Mouse (Mus musculus): ENCODE data around the gene Pcdh15. TPM values are rescaled to one million over a fixed set of nuclear protein-coding genes. Genes with fewer than 3 reads are reported as not detected.

Gene Pcdh15
- polyA plus RNA-seq, 1 experiment from 2014 or later, result 2.6 TPM

DNA sequence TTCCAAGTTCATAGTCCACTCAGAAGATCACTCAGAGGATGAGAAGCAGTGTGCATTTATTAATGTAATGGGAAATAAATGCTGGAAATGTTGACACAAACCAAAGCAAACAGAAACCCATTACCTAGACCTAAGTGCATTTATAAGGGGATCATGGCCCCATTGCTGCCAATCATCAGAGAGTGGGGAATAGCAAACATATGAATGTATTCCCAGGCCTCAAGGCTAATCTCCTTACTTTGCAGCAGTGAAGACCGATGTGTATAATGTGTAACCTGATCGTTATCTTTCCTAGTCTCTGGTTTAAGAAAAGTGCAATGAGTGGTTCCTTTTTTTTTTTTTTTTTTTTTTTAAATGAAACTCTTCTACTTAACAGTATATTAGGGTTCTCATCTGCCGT lies 745.9 kb downstream of the Pcdh15 start:
- no peaks in the 10 kb centered on the region for H3K27me3 ChIP-seq
- 78% methylated on average over 3 of the region's 3 CpGs for WGBS
- no peak overlapping the region for H3K9ac ChIP-seq
- no peak overlapping the region for H3K4me3 ChIP-seq
- no peak overlapping the region for H3K27ac ChIP-seq
- H3K4me1 ChIP-seq, result no peaks in the 10 kb centered on the region
- no peaks in the 10 kb centered on the region for H3K9me3 ChIP-seq
- no peak for ATAC-seq (ENCODE audit: low FRiP score, low read depth)
- H3K4me2 ChIP-seq (replicated peaks), result no peak overlapping the region
- no peaks in the 10 kb centered on the region for H3K36me3 ChIP-seq

DNA sequence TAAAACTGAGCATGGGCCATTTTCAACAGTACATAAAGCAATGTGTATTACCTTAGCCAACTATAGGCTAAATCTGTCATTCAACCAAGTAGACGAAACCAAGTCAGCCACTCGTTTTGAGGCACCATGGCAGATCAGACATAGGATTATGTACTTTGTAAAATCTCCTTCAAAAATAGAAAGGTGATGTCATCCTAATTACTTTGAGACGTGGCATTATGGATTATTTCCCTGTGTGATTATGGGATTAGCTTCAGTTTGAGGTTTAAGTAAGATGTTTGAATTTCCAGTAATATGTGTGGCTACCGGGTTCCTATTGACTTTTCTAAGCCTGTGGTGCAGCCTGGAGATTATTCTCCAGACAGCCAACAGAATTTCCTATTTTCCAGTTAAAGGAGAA lies 763.0 kb downstream of the Pcdh15 start:
- H3K4me2 ChIP-seq (replicated peaks), result no peak overlapping the region
- WGBS, result 74% methylated on average over 4 of the region's 4 CpGs
- no peak overlapping the region for H3K27ac ChIP-seq
- no peaks in the 10 kb centered on the region for H3K36me3 ChIP-seq
- H3K9me3 ChIP-seq, result no peaks in the 10 kb centered on the region
- no peak overlapping the region for H3K9ac ChIP-seq
- no peaks in the 10 kb centered on the region for H3K4me1 ChIP-seq
- H3K4me3 ChIP-seq, result no peak overlapping the region
- no peak for ATAC-seq (ENCODE audit: low FRiP score, low read depth)
- H3K27me3 ChIP-seq, result no peaks in the 10 kb centered on the region

GRCm38 (mm10) chr10:73878055-73878728 lies 779.0 kb downstream of the Pcdh15 start:
- H3K4me3 ChIP-seq, result no peak overlapping the region

DNA sequence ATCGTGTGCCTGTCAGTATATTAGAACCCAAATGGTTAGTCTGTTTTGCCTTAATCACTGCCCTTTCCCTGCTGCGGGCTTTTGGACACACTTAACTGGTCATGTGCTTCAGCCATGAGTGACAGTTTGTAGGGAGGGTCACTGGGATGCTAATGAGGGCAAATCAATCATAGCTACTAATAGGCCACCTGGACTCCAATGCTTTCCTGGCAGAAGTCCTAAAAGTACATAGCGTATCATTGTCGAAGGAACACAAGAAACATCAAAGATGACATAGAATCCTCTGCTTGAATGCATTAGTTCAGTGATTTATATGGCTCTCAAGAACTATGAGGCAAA lies 779.6 kb downstream of the Pcdh15 start:
- Histone ChIP-seq H3K9me3 (no peaks in the 10 kb centered on the region), H3K4me2 (replicated peaks) (no peak overlapping the region), H3K27ac (no peak overlapping the region), H3K4me3 (no peak overlapping the region), H3K9ac (no peak overlapping the region), H3K4me1 (no peaks in the 10 kb centered on the region), H3K36me3 (no peaks in the 10 kb centered on the region), H3K27me3 (no peaks in the 10 kb centered on the region)
- WGBS, result 70% methylated on average over 4 of the region's 4 CpGs
- ATAC-seq (ENCODE audit: low FRiP score, low read depth), result no peak

More at GRCm38 (mm10) chr10:73878055-73878728, 779.0 kb downstream of the Pcdh15 start:
- WGBS, result 72% methylated on average over 5 of the region's 5 CpGs
- Histone ChIP-seq H3K27me3 (no peaks in the 10 kb centered on the region), H3K9me3 (no peaks in the 10 kb centered on the region), H3K9ac (no peak overlapping the region), H3K27ac (no peak overlapping the region), H3K4me1 (no peaks in the 10 kb centered on the region), H3K4me2 (replicated peaks) (no peak overlapping the region), H3K36me3 (no peaks in the 10 kb centered on the region)
- no peak for ATAC-seq (ENCODE audit: low FRiP score, low read depth)

DNA sequence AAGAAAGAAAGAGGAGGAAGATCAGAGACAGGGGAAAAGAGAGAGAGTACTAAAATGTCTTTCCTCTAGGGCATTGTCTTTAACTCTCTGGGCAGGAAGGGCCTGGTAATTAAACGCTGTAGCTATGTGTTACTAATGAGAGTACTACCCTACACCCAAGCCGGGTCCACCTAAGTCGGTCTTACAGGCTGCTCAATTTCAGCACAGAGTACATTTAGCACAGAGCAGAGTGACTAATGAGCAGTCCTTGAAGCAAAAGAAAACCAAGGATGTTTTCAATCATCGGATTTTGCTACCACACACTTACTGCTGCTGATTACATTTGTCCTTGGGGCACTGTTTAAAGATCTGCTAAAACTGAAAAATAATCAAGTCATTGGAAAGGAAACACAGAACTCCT lies 788.6 kb downstream of the Pcdh15 start:
- Histone ChIP-seq H3K4me1 (peaks cover 13% of the 10 kb centered on the region), H3K27ac (no peak overlapping the region), H3K36me3 (no peaks in the 10 kb centered on the region), H3K9me3 (no peaks in the 10 kb centered on the region), H3K9ac (no peak overlapping the region), H3K4me3 (no peak overlapping the region), H3K27me3 (no peaks in the 10 kb centered on the region), H3K4me2 (replicated peaks) (no peak overlapping the region)
- no peak for ATAC-seq (ENCODE audit: low FRiP score, low read depth)
- 19% methylated on average over 4 of the region's 4 CpGs for WGBS

DNA sequence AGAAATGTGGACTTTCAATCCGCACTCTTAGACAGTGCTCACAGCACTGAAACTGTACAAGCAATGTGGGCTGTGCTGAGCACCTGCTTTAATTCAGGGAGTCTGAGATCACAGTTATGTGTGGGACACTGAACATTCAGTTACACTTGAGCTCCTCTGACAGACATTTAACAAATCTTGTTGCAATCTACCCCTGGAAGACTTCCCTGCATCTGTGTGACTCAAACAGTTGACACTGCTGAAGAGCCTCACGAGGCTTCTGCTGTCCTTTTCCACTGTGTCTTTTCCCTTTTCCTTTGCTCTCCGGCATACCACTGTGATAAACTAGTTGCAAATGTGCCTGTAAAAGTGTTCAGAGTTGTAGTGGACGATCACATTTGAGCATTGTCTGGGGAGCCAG lies 793.1 kb downstream of the Pcdh15 start:
- Histone ChIP-seq H3K36me3 (no peaks in the 10 kb centered on the region), H3K27me3 (no peaks in the 10 kb centered on the region), H3K9me3 (no peaks in the 10 kb centered on the region), H3K4me3 (no peak overlapping the region), H3K4me2 (replicated peaks) (no peak overlapping the region), H3K9ac (no peak overlapping the region), H3K27ac (no peak overlapping the region), H3K4me1 (peaks cover 13% of the 10 kb centered on the region)
- WGBS, result 78% methylated on average over 4 of the region's 4 CpGs
- no peak for ATAC-seq (ENCODE audit: low FRiP score, low read depth)

GRCm38 (mm10) chr10:73896086-73896607 lies 797.0 kb downstream of the Pcdh15 start:
- Histone ChIP-seq H3K27ac (no peak overlapping the region), H3K36me3 (no peaks in the 10 kb centered on the region), H3K27me3 (no peaks in the 10 kb centered on the region), H3K4me3 (no peak overlapping the region), H3K4me1 (no peaks in the 10 kb centered on the region), H3K9ac (no peak overlapping the region), H3K4me2 (replicated peaks) (no peak overlapping the region), H3K9me3 (no peaks in the 10 kb centered on the region)
- no peak for ATAC-seq (ENCODE audit: low FRiP score, low read depth)

DNA sequence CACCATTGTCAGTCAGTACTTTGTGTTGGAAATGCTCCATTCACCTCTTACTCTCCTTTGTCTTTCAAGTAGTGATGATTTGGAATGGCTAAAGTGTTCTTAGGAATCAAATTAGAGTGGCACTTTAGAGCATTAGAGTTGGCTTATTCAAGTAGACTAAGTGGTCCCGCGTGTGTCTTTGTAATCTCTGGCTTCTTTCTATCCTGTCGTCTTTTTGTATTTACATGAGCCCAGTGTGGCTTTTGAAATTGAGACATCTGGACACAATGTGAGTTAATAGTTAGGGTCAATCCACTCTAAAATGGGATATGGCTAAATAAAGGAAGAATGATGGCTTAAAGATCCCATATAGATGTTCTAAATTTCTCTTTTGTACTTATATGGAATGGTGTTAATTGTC lies 800.0 kb downstream of the Pcdh15 start:
- Histone ChIP-seq H3K4me1 (no peaks in the 10 kb centered on the region), H3K27me3 (no peaks in the 10 kb centered on the region), H3K27ac (no peak overlapping the region), H3K4me2 (replicated peaks) (no peak overlapping the region), H3K9me3 (no peaks in the 10 kb centered on the region), H3K4me3 (no peak overlapping the region), H3K9ac (no peak overlapping the region), H3K36me3 (no peaks in the 10 kb centered on the region)
- 81% methylated on average over 3 of the region's 3 CpGs for WGBS
- ATAC-seq (ENCODE audit: low FRiP score, low read depth), result no peak

GRCm38 (mm10) chr10:73907626-73908025 lies 808.5 kb downstream of the Pcdh15 start:
- H3K27ac ChIP-seq, result no peak overlapping the region
- no peak overlapping the region for H3K4me3 ChIP-seq
- no peaks in the 10 kb centered on the region for H3K9me3 ChIP-seq
- no peaks in the 10 kb centered on the region for H3K4me1 ChIP-seq
- ATAC-seq (ENCODE audit: low FRiP score, low read depth), result no peak
- H3K9ac ChIP-seq, result no peak overlapping the region
- no peaks in the 10 kb centered on the region for H3K36me3 ChIP-seq
- H3K27me3 ChIP-seq, result no peaks in the 10 kb centered on the region
- WGBS, result 68% methylated on average over 1 of the region's 1 CpGs
- no peak overlapping the region for H3K4me2 ChIP-seq (replicated peaks)

DNA sequence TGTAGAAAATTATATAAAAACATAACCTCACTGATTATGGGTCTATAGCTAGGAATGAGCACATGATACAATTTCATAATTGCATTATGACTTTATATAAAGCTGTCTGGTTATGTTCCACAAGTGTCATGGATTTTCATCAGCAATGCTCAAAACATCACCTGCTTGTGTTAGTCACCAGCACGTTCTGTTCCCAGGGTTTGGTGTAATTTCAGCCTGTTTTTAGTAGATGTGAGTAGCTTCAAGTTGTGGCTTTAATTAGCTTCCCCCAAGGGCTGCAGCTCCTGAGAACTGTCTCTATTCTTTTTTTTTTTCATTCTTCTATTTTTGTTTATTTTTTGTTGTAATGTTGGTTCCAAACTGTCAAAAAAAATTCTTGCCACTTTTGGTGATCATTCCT lies 809.4 kb downstream of the Pcdh15 start:
- Histone ChIP-seq H3K9ac (no peak overlapping the region), H3K27ac (no peak overlapping the region), H3K27me3 (no peaks in the 10 kb centered on the region), H3K4me1 (no peaks in the 10 kb centered on the region), H3K9me3 (no peaks in the 10 kb centered on the region), H3K4me2 (replicated peaks) (no peak overlapping the region), H3K36me3 (no peaks in the 10 kb centered on the region), H3K4me3 (no peak overlapping the region)
- no peak for ATAC-seq (ENCODE audit: low FRiP score, low read depth)
- 45% methylated on average over 1 of the region's 1 CpGs for WGBS

DNA sequence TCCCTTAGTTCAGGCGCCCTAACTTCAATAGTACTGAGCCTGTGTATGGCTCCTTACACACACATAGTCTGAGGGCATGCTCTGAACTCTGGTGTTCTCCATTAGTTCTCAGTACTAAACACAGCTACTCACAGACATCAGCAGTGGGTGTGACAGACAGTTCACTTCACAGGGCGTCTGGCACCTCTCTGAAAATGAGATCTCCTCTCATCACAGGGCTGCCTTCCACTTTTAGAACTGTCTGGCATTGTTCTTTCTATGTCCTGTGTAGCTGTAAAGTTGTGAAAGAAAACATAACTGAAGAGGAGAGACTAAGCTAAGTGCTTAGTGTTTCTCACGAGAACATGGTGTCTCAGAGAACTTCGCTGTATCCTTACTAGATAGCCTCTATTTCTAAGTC lies 816.0 kb downstream of the Pcdh15 start:
- ATAC-seq (ENCODE audit: low FRiP score, low read depth), result no peak
- Histone ChIP-seq H3K4me1 (no peaks in the 10 kb centered on the region), H3K27me3 (no peaks in the 10 kb centered on the region), H3K27ac (no peak overlapping the region), H3K36me3 (no peaks in the 10 kb centered on the region), H3K9me3 (no peaks in the 10 kb centered on the region), H3K4me2 (replicated peaks) (no peak overlapping the region), H3K4me3 (no peak overlapping the region), H3K9ac (no peak overlapping the region)
- WGBS, result 86% methylated on average over 4 of the region's 4 CpGs

DNA sequence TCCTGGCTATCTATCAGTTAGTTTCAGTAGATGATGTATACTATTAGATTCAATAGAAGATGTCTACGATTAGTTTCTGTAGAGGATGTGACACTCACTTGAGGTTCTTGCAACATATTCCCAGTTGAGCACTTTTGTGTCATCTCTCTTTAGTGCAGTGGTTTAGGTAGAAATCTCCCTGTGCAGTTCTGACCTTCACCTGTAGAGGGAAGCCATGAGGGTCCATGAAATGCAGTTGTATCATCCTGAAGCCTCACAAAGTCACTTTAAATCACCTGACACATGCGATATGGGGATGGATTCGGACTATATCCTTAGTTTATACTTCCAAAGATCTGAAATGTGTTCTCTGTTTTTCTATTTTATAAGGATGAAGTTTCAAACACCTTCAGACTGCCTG lies 822.4 kb downstream of the Pcdh15 start:
- Histone ChIP-seq H3K36me3 (no peaks in the 10 kb centered on the region), H3K9ac (no peak overlapping the region), H3K27me3 (no peaks in the 10 kb centered on the region), H3K4me3 (no peak overlapping the region), H3K27ac (no peak overlapping the region), H3K4me1 (no peaks in the 10 kb centered on the region), H3K4me2 (replicated peaks) (no peak overlapping the region), H3K9me3 (no peaks in the 10 kb centered on the region)
- 68% methylated on average over 3 of the region's 3 CpGs for WGBS
- no peak for ATAC-seq (ENCODE audit: low FRiP score, low read depth)

DNA sequence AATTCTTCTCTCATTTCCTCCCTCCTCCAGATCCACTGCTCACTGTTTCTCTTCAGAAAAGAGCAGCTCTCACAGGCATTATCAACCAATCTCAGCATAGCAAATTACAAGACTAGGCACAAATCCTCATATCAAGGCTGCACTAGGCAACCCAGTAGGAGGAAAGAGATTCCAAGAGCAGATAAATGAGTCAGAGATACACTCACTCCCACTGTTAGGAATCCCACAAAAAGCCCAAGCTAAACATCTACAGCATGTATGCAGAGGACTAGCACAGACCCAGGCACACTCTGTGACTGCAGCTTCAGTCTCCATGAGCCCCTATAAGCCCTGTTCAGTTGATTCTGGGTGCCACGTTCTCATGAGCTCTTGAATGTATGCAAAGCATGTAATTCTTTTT lies 829.5 kb downstream of the Pcdh15 start:
- no peak for ATAC-seq (ENCODE audit: low FRiP score, low read depth)
- no peak overlapping the region for H3K4me2 ChIP-seq (replicated peaks)
- WGBS, result 92% methylated on average over 1 of the region's 1 CpGs
- no peaks in the 10 kb centered on the region for H3K27me3 ChIP-seq
- H3K27ac ChIP-seq, result no peak overlapping the region
- H3K9me3 ChIP-seq, result no peaks in the 10 kb centered on the region
- H3K9ac ChIP-seq, result no peak overlapping the region
- H3K4me1 ChIP-seq, result no peaks in the 10 kb centered on the region
- H3K4me3 ChIP-seq, result no peak overlapping the region
- no peaks in the 10 kb centered on the region for H3K36me3 ChIP-seq
